Mouse (Mus musculus) embryonic facial prominence, embryonic 15.5 days (tissue): ENCODE results near the gene Ahnak2. TPM values are rescaled to one million over a fixed set of nuclear protein-coding genes. Genes with fewer than 3 reads are reported as not detected.
"Not testable (repeated sequence)": the region's sequence is repeated elsewhere in the genome, so short reads cannot be mapped to it uniquely, and the experiment has no call there.

Experiments used
- ATAC-seq: fragments of 200-750 bp; cut with Nextera tagmentation; 2 replicates; pipeline ENCODE4 v1.8.0; 2017; ENCODE audit warnings: low read depth, moderate TSS enrichment; ENCODE audit not compliant: insufficient number of reproducible peaks, low FRiP score, low TSS enrichment
- H3K27ac ChIP-seq: fragments of 300-500 bp; sonication (generic); replicated peaks from 2 replicates; pipeline ENCODE4 v1.5.1; 2015; ENCODE audit warnings: mild to moderate bottlenecking, inconsistent platforms
- H3K27me3 ChIP-seq: fragments of 300-500 bp; sonication (generic); 2 replicates; pipeline ENCODE4 v1.6.1; 2015; ENCODE audit warnings: inconsistent platforms
- H3K36me3 ChIP-seq: fragments of 300-500 bp; sonication (generic); 2 replicates; pipeline ENCODE4 v1.6.1; 2015; ENCODE audit warnings: mild to moderate bottlenecking, inconsistent platforms
- H3K4me1 ChIP-seq: fragments of 300-500 bp; sonication (generic); 2 replicates; pipeline ENCODE4 v1.6.1; 2015; ENCODE audit warnings: inconsistent platforms
- H3K4me2 ChIP-seq: fragments of 300-500 bp; sonication (generic); replicated peaks from 2 replicates; pipeline ENCODE4 v1.6.1; 2015; ENCODE audit warnings: mild to moderate bottlenecking, inconsistent platforms
- H3K4me3 ChIP-seq: fragments of 300-500 bp; sonication (generic); replicated peaks from 2 replicates; pipeline ENCODE4 v1.5.1; 2015; ENCODE audit warnings: mild to moderate bottlenecking, inconsistent platforms
- H3K9ac ChIP-seq: fragments of 300-500 bp; sonication (generic); 2 replicates; pipeline ENCODE4 v1.6.1; 2015; ENCODE audit warnings: inconsistent platforms
- H3K9me3 ChIP-seq: fragments of 300-500 bp; sonication (generic); replicated peaks from 2 replicates; pipeline ENCODE4 v1.6.1; 2016; ENCODE audit warnings: inconsistent platforms
- WGBS: fragments of 180-500 bp; shearing (Covaris S2); methylation state at CpG from one replicate; pipeline ENCODE4 v1.1.7; 2015; 5-methylcytosine and 5-hydroxymethylcytosine counted together
- polyA plus RNA-seq: library from polyadenylated mRNA; unstranded; fragments of >200 nt; fragmentation: Nextera tagmentation; extraction: Ambion mirVana; gene quantifications from 2 replicates; pipeline ENCODE4 v1.2.1, GENCODE M21; 2015

Ahnak2 gene
- polyA plus RNA-seq: 8.5 and 10.3 TPM in 2 replicates

DNA sequence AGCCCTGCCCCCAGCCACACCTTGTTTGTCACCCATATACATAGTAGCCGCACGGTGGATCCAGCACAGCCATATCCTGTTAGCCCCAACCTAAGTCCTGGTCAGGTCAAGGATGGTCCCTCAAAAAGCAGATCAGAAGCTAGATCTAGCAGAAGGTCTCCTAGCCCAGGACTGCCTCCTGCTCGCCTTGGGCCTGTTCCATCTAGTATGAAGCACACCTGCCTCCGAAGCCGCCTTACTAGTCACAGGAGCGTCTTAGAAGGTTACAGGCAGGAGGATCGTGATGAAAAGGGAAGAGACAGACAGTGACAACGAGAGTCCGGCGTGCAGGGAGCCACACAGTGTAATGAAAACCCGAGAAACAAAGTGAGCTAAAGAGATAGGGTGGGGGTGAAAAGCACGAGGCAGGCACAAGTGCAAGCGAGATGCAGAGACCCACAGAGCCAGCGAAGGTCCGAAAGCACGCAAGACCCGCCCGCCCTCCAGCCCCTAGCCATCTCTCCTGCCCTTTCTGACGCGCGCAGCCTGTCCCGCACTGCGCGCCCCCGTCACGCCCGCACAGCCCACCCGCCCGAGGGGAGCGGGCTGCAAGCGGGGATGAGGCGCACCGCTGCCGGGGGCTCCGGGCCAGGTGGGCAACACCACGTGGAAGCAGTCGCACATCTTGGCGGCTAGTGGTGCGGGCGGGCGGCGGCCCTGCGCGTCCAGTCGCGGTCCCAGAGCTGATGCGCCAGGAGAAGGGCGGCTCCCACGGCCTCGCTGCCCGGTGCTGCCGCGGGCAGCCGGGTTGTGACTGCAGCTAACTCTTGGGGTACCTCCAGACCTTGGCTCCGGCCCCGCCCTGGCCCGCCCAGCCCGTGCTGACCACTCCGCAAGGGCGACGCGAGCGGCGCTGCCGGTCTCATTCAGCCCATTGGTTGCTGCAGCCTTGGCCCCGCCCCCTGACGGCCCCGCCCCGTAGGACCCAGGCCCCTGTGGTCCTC, at the start of gene Ahnak2:
TSS of gene Ahnak2 (minus strand) at position 794 of the 983 bp plus-strand sequence.
- Histone ChIP-seq H3K4me2 (peak within 1 kb of the TSS; percentile 100), H3K27me3 (peaks cover 18% of the 10 kb centered on the region), H3K4me1 (peaks cover 50% of the 10 kb centered on the region), H3K9ac (peak within 1 kb of the TSS; percentile 33; the same call in 1 of the 2 replicates), H3K9me3 (no peaks in the 10 kb centered on the region), H3K4me3 (peak within 1 kb of the TSS; percentile 54), H3K36me3 (no peaks in the 10 kb centered on the region), H3K27ac (no peak within 1 kb of the TSS)
- peak; percentile 39; the same call in 1 of the 2 replicates for ATAC-seq
- WGBS: 4% methylated on average over 68 of the region's 69 CpGs

GRCm38 (mm10) chr12:112851116-112851515, 48.7 kb upstream of the Ahnak2 start:
- Histone ChIP-seq H3K36me3 (no peaks in the 10 kb centered on the region), H3K4me3 (no peak overlapping the region), H3K9me3 (no peaks in the 10 kb centered on the region), H3K27ac (no peak overlapping the region), H3K4me2 (no peak overlapping the region), H3K4me1 (no peaks in the 10 kb centered on the region), H3K9ac (no peak overlapping the region), H3K27me3 (no peaks in the 10 kb centered on the region)
- ATAC-seq: no peak
- 46% methylated on average over 8 of the region's 8 CpGs for WGBS

DNA sequence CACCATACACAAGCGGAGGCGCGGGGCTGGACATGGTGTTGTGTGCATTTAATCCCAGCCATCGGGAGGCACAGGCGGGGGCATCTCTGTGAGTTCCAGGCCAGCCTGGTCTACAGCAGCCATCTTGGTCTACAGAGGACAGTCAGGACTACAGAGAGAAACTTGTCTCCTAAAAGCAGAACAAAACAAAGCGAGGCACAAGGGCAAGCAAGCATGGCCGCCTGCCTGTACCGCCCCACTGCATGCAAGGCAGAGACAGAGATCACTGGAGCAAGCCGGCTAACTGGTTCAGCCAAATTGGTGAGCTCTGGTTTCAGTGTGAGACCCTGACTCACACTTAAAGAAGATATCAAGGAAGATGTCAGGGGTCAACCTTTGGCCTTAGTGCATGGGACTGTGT, 47.9 kb upstream of the Ahnak2 start:
- H3K4me1 ChIP-seq: no peaks in the 10 kb centered on the region
- H3K4me2 ChIP-seq: no peak overlapping the region
- H3K27ac ChIP-seq: no peak overlapping the region
- H3K36me3 ChIP-seq: no peaks in the 10 kb centered on the region
- WGBS: 78% methylated on average over 9 of the region's 9 CpGs
- H3K9me3 ChIP-seq: no peaks in the 10 kb centered on the region
- ATAC-seq: no peak
- no peaks in the 10 kb centered on the region for H3K27me3 ChIP-seq
- no peak overlapping the region for H3K9ac ChIP-seq
- H3K4me3 ChIP-seq: no peak overlapping the region

- Histone ChIP-seq H3K4me2 (no peak overlapping the region), H3K4me3 (no peak overlapping the region), H3K27me3 (no peaks in the 10 kb centered on the region), H3K36me3 (no peaks in the 10 kb centered on the region), H3K4me1 (no peaks in the 10 kb centered on the region), H3K9ac (no peak overlapping the region), H3K9me3 (no peaks in the 10 kb centered on the region), H3K27ac (no peak overlapping the region)
- no peak for ATAC-seq
- WGBS: 73% methylated on average over 11 of the region's 11 CpGs
Observed at GRCm38 (mm10) chr12:112849235-112850022, 47.0 kb upstream of the Ahnak2 start.

DNA sequence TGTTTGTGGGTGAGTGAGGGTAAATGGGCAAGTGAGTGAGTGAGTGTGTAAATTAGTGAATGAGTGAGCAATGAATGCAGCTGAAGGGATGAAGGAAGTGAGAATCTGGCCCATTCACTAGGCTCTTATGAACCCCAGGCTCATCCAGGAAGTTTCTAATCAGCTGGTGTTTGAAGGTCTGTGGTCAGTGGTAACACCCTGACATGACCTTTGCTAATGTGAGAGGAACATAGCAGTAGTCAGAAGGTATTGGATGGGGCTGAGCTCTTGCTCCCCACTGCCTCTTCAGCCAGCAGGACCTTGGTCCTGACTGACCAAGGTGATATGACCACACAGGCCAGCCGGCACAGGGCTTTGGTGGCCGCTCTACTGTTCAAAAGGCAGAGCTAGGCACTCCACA, 45.4 kb upstream of the Ahnak2 start:
- ATAC-seq: no peak
- Histone ChIP-seq H3K4me3 (no peak overlapping the region), H3K36me3 (no peaks in the 10 kb centered on the region), H3K4me1 (no peaks in the 10 kb centered on the region), H3K9ac (no peak overlapping the region), H3K9me3 (no peaks in the 10 kb centered on the region), H3K27ac (no peak overlapping the region), H3K27me3 (no peaks in the 10 kb centered on the region), H3K4me2 (no peak overlapping the region)
- 95% methylated on average over 2 of the region's 2 CpGs for WGBS

DNA sequence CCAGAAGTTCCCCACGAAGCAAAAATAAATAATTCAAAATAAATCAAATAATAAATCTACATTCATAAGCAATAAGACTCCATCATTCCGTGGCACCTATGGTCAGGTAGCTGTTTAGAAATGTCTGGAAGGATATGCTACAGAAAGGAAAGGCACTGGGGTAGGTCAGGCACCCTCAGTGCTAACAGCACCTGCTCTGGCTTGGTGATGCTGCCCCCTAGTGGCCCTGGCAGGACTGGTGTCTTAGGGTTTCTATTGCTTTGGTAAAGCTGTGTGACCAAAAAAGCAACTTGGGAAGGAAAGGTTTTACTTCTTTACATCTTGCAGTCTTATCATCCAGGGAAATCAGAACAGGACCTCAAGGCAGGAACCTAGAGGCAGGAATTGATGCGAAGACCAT, 41.3 kb upstream of the Ahnak2 start:
- H3K4me2 ChIP-seq: no peak overlapping the region
- 20% methylated on average over 3 of the region's 3 CpGs for WGBS
- no peak; the same call in 1 of the 2 replicates for ATAC-seq

GRCm38 (mm10) chr12:112842128-112842527, 39.7 kb upstream of the Ahnak2 start:
- 68% methylated on average over 2 of the region's 2 CpGs for WGBS
- H3K36me3 ChIP-seq, H3K4me2 ChIP-seq, H3K9me3 ChIP-seq, H3K4me3 ChIP-seq, ATAC-seq, H3K9ac ChIP-seq, H3K27ac ChIP-seq, H3K27me3 ChIP-seq, H3K4me1 ChIP-seq: not testable (repeated sequence)

More for the DNA sequence above, 41.3 kb upstream of the Ahnak2 start:
- Histone ChIP-seq H3K9me3 (no peaks in the 10 kb centered on the region), H3K36me3 (no peaks in the 10 kb centered on the region), H3K9ac (no peak overlapping the region), H3K4me1 (no peaks in the 10 kb centered on the region), H3K27me3 (no peaks in the 10 kb centered on the region), H3K4me3 (no peak overlapping the region), H3K27ac (no peak overlapping the region)

DNA sequence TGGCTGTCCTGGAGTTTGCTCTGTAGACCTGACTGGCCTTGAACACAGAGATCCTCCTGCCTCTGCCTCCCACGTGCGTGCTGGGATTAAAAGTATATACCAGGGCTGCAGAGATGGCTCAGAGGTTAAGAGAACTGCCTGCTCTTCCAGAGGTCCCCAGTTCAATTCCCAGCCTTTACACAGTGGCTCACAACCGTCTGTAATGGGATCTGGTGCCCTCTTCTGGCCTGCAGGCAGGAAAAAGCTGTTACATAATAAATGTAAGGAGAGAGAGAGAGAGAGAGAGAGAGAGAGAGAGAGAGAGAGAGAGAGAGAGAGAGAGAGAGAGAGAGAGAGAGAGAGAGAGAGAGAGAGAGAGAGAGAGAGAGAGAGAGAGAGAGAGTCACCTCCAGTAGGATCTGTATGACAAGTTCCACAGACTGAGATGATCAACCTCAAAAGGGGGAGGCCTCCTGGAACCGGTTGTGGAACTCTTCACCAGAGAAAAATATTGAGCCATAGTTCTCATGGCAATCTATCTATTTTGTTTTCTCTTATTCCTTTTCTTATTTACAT, 39.0 kb upstream of the Ahnak2 start:
- not testable (repeated sequence) for H3K9me3 ChIP-seq, H3K4me3 ChIP-seq, H3K4me1 ChIP-seq, H3K9ac ChIP-seq, H3K4me2 ChIP-seq, H3K27ac ChIP-seq, ATAC-seq, H3K27me3 ChIP-seq, H3K36me3 ChIP-seq
- 64% methylated on average over 4 of the region's 4 CpGs for WGBS

GRCm38 (mm10) chr12:112840209-112841086, 38.0 kb upstream of the Ahnak2 start:
- no peak overlapping the region for H3K4me2 ChIP-seq
- H3K4me1 ChIP-seq: no peaks in the 10 kb centered on the region
- H3K4me3 ChIP-seq: no peak overlapping the region
- no peak overlapping the region for H3K27ac ChIP-seq
- H3K9ac ChIP-seq: no peak overlapping the region
- H3K27me3 ChIP-seq: no peaks in the 10 kb centered on the region
- ATAC-seq: no peak
- 77% methylated on average over 25 of the region's 25 CpGs for WGBS
- no peaks in the 10 kb centered on the region for H3K36me3 ChIP-seq
- H3K9me3 ChIP-seq: no peaks in the 10 kb centered on the region

DNA sequence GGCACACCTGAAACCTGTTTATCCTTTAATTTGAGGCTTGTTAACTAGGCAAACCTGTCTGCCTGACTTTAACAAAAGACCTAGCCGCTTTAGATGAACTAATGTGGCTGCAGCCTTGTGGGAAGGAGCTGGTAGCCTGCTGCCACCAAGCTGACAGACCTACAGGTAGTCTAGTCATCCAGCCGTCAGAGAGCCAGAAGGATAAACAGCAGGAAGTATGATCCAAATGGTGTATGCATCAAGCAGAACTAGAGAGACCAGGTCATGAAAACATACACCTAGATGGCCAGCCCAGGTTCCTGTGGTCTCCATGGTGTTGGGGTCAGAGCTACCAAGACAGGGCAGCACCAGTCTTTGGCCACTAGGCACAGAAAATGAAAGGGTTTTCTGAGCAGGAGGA, 32.6 kb upstream of the Ahnak2 start:
- Histone ChIP-seq H3K36me3 (peaks cover 12% of the 10 kb centered on the region; the same call in 1 of the 2 replicates), H3K9ac (no peak overlapping the region), H3K27me3 (no peaks in the 10 kb centered on the region), H3K27ac (no peak overlapping the region), H3K4me1 (peaks cover 12% of the 10 kb centered on the region), H3K9me3 (no peaks in the 10 kb centered on the region), H3K4me2 (no peak overlapping the region), H3K4me3 (no peak overlapping the region)
- ATAC-seq: no peak
- 63% methylated on average over 2 of the region's 2 CpGs for WGBS
